Mouse (Mus musculus) liver, embryonic 14.5 days (tissue): ENCODE measurements at regions not wholly inside any gene's neighbourhood (a gene's known extent, or its start where the extent isn't known, plus 50 kb on each side); places are given as distances from the start of the nearest gene placed in this dataset.

Experiments
- ATAC-seq: fragments of 200-750 bp; cut with Nextera tagmentation; 2 replicates; pipeline ENCODE4 v1.8.0; 2017; ENCODE audit warnings: moderate number of reproducible peaks, mild to moderate bottlenecking, moderate library complexity; ENCODE audit not compliant: insufficient read depth
- DNase-seq, 3 experiments: peaks; one replicate each; pipeline ENCODE4 v3.0.0-alpha.2; 2012 to 2013; ENCODE audit warnings: low read depth in 3 of 3, low spot score in 3 of 3
- H3K27ac ChIP-seq: fragments of 300-500 bp; sonication (generic); 2 replicates; pipeline ENCODE4 v1.5.1; 2014; ENCODE audit warnings: moderate library complexity, mild to moderate bottlenecking, control low read depth, inconsistent platforms
- H3K27me3 ChIP-seq: fragments of 300-500 bp; sonication (generic); 2 replicates; pipeline ENCODE4 v1.6.1; 2014; ENCODE audit warnings: mild to moderate bottlenecking, low read length, moderate library complexity; ENCODE audit not compliant: control insufficient read depth, insufficient read depth
- H3K36me3 ChIP-seq: fragments of 300-500 bp; sonication (generic); replicated peaks from 2 replicates; pipeline ENCODE4 v1.6.1; 2014; ENCODE audit warnings: low read depth; ENCODE audit not compliant: control insufficient read depth, insufficient read depth
- H3K4me1 ChIP-seq, 2 experiments: fragments of 200-500 bp in 1 of 2; fragments of 300-500 bp in 1 of 2; sonication (generic) in 1 of 2; replicated peaks; 2 replicates each; pipeline ENCODE4 v1.6.1; 2012 to 2014; ENCODE audit warnings: antibody characterized with exemption in 1 of 2, inconsistent platforms in 1 of 2, low read length in 1 of 2; ENCODE audit not compliant: control insufficient read depth in 2 of 2, insufficient read depth in 2 of 2
- H3K4me2 ChIP-seq: fragments of 300-500 bp; sonication (generic); 2 replicates; pipeline ENCODE4 v1.6.1; 2014; ENCODE audit warnings: low read depth, mild to moderate bottlenecking, control low read depth, moderate library complexity
- H3K4me3 ChIP-seq, 2 experiments: fragments of 200-500 bp in 1 of 2; fragments of 300-500 bp in 1 of 2; sonication (generic) in 1 of 2; 2 replicates each; pipeline ENCODE4 v1.5.1; 2012 to 2014; ENCODE audit warnings: low read depth in 2 of 2, low read length in 2 of 2, mild to moderate bottlenecking in 2 of 2, control low read depth in 1 of 2, inconsistent platforms in 1 of 2, moderate library complexity in 1 of 2; ENCODE audit not compliant: insufficient read depth in 1 of 2
- H3K9ac ChIP-seq: fragments of 300-500 bp; sonication (generic); replicated peaks from 2 replicates; pipeline ENCODE4 v1.6.1; 2014; ENCODE audit warnings: mild to moderate bottlenecking, control low read depth, moderate library complexity
- H3K9me3 ChIP-seq: fragments of 300-500 bp; sonication (generic); 2 replicates; pipeline ENCODE4 v1.6.1; 2016; ENCODE audit warnings: low read length, mixed read lengths; ENCODE audit not compliant: control insufficient read depth
- CTCF ChIP-seq: IDR thresholded peaks from 2 replicates; pipeline ENCODE4 v1.5.1; 2016; ENCODE audit warnings: antibody characterized with exemption, low read depth, control low read depth
- EP300 ChIP-seq: IDR thresholded peaks from 2 replicates; pipeline ENCODE4 v1.6.1; 2016; ENCODE audit warnings: antibody characterized with exemption, low read depth
- WGBS: fragments of 180-500 bp; shearing (Covaris S2); extraction: QIAGEN DNeasy Blood & Tissue Kit; methylation state at CpG from one replicate; pipeline ENCODE4 v1.1.7; 2014; ENCODE audit not compliant: insufficient replicate concordance; 5-methylcytosine and 5-hydroxymethylcytosine counted together

DNA sequence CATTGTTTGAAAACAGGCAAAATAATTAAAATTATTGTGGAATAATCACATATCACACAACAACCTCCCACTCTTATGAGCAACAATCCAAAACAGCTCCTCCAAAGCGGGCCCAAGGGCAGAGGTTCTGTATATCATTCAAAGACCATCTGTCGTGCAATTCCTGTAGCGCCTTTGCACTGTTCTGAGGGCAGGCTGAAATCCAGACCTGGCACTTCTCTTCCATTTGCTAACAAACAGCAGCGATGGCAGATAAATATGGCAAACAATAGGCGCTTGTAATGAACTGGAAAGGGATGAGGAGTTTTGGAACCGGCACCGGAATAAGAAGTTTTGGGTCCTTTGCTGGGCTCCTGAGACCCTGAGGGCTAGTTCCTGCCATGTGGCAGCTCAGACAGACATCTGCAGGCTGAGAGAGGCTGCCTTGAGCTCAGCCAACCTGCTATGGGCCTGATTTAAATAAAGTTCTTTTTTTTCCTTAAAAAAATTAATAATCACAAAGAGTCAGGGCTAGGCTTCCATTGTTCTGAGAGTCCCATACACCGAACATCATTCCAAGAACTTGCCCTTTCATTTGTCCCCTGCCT lies 172.0 kb downstream of the Faxc start:
- H3K9me3 ChIP-seq, result no peaks in the 10 kb centered on the region
- no peak for TF ChIP-seq EP300
- TF ChIP-seq CTCF, result no peak
- WGBS, result 61% methylated on average over 8 of the region's 8 CpGs

DNA sequence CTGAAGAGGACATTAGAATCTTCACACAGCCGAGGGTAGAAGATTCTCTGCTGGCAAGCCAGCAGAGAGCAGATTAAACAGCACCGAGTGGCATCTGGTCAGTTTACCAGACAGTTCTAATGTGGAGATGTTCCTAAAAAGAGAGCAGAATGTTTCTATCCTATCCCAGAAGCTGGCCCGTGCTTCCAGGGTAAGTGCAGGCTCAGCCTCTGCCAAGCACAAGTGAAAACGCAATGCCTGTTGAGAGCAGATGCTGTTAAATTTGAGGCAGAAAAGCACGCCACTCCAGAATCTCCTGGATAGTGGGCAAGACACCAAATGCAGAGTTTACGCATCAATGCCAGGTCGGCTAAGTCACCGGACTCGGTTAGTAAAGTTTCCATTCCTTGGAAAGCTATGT lies 175.8 kb downstream of the Faxc start:
- no peaks in the 10 kb centered on the region for H3K27me3 ChIP-seq
- H3K9me3 ChIP-seq, result no peaks in the 10 kb centered on the region
- H3K9ac ChIP-seq, result no peak overlapping the region
- no peaks in the 10 kb centered on the region for H3K36me3 ChIP-seq
- TF ChIP-seq EP300, result no peak
- TF ChIP-seq CTCF, result no peak
- no peak overlapping the region for H3K27ac ChIP-seq
- no peak overlapping the region for H3K4me2 ChIP-seq
- DNase-seq, result no peak
- ATAC-seq, result no peak
- H3K4me3 ChIP-seq, result no peak overlapping the region
- WGBS, result 65% methylated on average over 9 of the region's 9 CpGs
- H3K4me1 ChIP-seq, result no peaks in the 10 kb centered on the region

More for the DNA sequence above, 172.0 kb downstream of the Faxc start:
- Histone ChIP-seq H3K36me3 (no peaks in the 10 kb centered on the region), H3K27ac (no peak overlapping the region), H3K9ac (no peak overlapping the region), H3K4me1 (no peaks in the 10 kb centered on the region), H3K4me3 (no peak overlapping the region), H3K27me3 (no peaks in the 10 kb centered on the region), H3K4me2 (no peak overlapping the region)
- DNase-seq (no peak), ATAC-seq (no peak)

DNA sequence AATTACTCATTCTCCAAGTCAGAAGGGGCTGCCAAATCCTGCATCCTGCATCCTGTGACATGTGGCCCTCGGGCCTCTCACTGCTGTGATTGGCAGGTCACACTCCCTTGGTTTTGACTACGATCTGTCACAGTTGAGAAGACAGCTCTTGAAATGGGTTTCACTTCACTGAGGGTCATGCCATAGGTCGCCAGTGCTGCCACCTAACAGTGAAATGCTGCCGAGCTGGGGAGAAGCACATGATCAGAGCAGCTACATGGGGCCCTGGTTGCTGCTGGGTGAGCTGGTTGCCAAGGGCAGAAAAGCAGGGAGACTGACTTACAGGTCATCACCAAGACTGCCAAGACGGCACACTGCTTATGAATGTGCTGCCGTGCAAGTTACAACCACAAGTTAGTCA lies 178.3 kb downstream of the Faxc start:
- H3K4me2 ChIP-seq, result no peak overlapping the region
- no peaks in the 10 kb centered on the region for H3K9me3 ChIP-seq
- DNase-seq (no peak), ATAC-seq (no peak)
- WGBS, result 36% methylated on average over 6 of the region's 6 CpGs
- H3K36me3 ChIP-seq, result no peaks in the 10 kb centered on the region
- no peaks in the 10 kb centered on the region for H3K27me3 ChIP-seq
- H3K4me3 ChIP-seq, result no peak overlapping the region
- H3K4me1 ChIP-seq, result no peaks in the 10 kb centered on the region
- H3K27ac ChIP-seq, result no peak overlapping the region
- H3K9ac ChIP-seq, result no peak overlapping the region
- TF ChIP-seq EP300, result no peak
- TF ChIP-seq CTCF, result no peak

DNA sequence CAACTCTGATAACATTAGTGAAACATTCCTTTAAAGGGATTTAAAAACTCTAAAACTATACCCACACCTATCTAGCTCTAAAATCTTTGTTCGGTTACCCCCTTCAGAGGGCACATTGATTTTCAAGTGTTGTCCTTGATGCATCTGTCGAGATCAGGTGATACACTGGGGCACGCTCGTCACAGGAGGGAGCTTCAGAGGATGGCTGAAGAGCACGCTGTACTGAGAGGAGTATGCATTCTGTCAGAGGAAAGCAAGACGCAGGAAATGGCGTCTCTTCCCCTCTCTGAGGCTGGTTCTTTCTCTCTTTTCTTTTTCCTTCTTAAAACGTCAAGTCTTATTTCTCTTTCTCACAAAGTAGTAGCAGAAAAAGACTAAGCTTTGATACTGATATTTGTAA lies 179.3 kb downstream of the Faxc start:
- no peak overlapping the region for H3K9ac ChIP-seq
- no peaks in the 10 kb centered on the region for H3K27me3 ChIP-seq
- H3K27ac ChIP-seq, result no peak overlapping the region
- TF ChIP-seq EP300, result no peak
- no peak for TF ChIP-seq CTCF
- no peaks in the 10 kb centered on the region for H3K4me1 ChIP-seq
- no peaks in the 10 kb centered on the region for H3K9me3 ChIP-seq
- 42% methylated on average over 8 of the region's 8 CpGs for WGBS
- H3K4me3 ChIP-seq, result no peak overlapping the region
- H3K4me2 ChIP-seq, result no peak overlapping the region
- DNase-seq, result no peak
- no peak for ATAC-seq
- no peaks in the 10 kb centered on the region for H3K36me3 ChIP-seq

DNA sequence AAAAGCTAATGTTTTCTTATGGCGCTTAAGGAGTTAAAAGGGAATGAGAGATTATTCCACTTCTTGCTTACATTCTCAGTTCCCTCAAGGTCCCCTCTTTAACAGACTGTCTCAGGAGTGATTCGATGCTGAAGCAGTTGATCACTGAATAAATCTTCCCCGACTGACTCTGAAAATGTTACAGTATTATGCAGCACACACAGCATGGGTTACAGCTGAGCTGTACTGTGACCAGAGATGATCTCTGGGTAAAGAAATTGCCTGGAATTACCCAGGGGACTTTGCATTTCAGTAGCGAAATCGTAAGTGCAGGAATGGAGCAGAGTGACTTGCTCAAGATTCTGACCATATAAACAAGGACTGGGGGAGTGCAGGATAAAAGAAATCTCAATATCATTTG lies 181.1 kb downstream of the Faxc start:
- ATAC-seq (no peak), DNase-seq (no peak)
- H3K9me3 ChIP-seq, result no peaks in the 10 kb centered on the region
- no peaks in the 10 kb centered on the region for H3K36me3 ChIP-seq
- no peak for TF ChIP-seq CTCF
- no peak for TF ChIP-seq EP300
- H3K4me3 ChIP-seq, result no peak overlapping the region
- no peak overlapping the region for H3K9ac ChIP-seq
- WGBS, result 50% methylated on average over 5 of the region's 5 CpGs
- H3K4me1 ChIP-seq, result no peaks in the 10 kb centered on the region
- H3K4me2 ChIP-seq, result no peak overlapping the region
- no peaks in the 10 kb centered on the region for H3K27me3 ChIP-seq
- H3K27ac ChIP-seq, result no peak overlapping the region

DNA sequence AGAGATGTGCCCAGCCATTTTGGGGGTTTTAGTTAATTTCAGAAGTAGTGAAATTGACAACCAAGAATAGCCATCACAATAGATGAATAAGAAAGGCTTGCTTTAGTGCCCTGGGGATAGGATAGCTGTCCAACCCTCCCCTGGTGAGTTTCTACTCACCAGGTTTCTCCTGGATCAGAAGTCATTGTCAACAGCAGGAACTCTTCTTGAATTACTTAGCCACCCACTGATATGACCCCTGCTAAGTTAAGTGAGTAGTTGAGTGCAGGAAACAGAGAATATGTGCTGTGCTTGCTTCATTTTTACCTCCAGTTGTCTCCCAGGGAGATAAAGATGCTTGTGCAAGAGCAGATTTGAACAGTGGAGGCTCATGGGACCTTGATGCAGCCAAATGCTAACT lies 183.3 kb downstream of the Faxc start:
- Histone ChIP-seq H3K4me2 (no peak overlapping the region), H3K4me3 (no peak overlapping the region), H3K9ac (no peak overlapping the region), H3K4me1 (no peaks in the 10 kb centered on the region), H3K27me3 (no peaks in the 10 kb centered on the region), H3K9me3 (no peaks in the 10 kb centered on the region), H3K27ac (no peak overlapping the region), H3K36me3 (no peaks in the 10 kb centered on the region)
- ATAC-seq (no peak), DNase-seq (no peak)
- TF ChIP-seq EP300, result no peak
- TF ChIP-seq CTCF, result no peak
